Mouse (Mus musculus) lung, postnatal 0 days (tissue): ENCODE data around the gene Ubap2l.

Source experiments
- CTCF ChIP-seq: IDR thresholded peaks from 2 replicates; pipeline ENCODE4 v1.5.1; 2016; ENCODE audit warnings: antibody characterized with exemption, mild to moderate bottlenecking
- EP300 ChIP-seq: IDR thresholded peaks from 2 replicates; pipeline ENCODE4 v1.6.1; 2016; ENCODE audit warnings: antibody characterized with exemption, mild to moderate bottlenecking, control low read depth

DNA sequence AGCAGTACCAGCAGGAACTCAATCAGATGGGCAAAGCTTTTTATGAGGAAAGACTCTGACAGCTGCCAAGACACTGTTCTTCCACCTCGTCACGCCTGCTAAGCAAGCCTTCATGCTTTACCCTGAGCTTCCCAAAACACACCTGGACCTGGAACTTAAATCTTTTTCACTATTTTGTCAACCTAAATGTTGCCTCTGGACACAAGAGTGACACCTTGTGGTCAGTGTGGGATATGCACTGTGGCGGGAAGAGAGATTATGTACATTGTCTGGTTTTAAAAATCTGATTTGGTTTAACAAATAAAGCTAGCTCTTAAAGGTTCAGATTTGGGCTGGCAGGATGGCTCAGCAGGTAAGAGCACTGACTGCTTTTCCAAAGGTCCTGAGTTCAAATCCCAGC is 13.1 kb upstream of the Ubap2l start:
- TF ChIP-seq CTCF (peak; percentile 88), EP300 (no peak)
